Mouse (Mus musculus): ENCODE data around the gene Coa7.
A peak's percentile ranks its signal among the peaks of the same experiment; 100 is the strongest.

GRCm38 (mm10) chr4:108347111-108347510 lies 19.2 kb downstream of the Coa7 start:
- TF ChIP-seq CTCF (IDR thresholded peaks at IDR 0.05; ENCODE audit: low read depth): no peak
- peak; percentile 29; the same call in 1 of the 2 replicates for TF ChIP-seq EP300 (IDR thresholded peaks at IDR 0.05; ENCODE audit: low read depth)
